Mouse (Mus musculus) gastrocnemius, adult 18-20 months (tissue): Measurements from ENCODE around the gene Slc25a33. TPM values are rescaled to one million over a fixed set of nuclear protein-coding genes. Genes with fewer than 3 reads are reported as not detected.
A peak's percentile ranks its signal among the peaks of the same experiment; 100 is the strongest.

Source experiments
- DNase-seq: peaks from one replicate; pipeline ENCODE4 v3.0.0; 2021; ENCODE audit warnings: low spot score
- total RNA-seq, 2 experiments: library from RNA; stranded (reverse); gene quantifications; 2 replicates each; pipeline ENCODE4 v1.2.3; 2021

The Slc25a33 gene
- total RNA-seq, 2 experiments from 2014 or later = 10.8 to 14.4 TPM

DNA sequence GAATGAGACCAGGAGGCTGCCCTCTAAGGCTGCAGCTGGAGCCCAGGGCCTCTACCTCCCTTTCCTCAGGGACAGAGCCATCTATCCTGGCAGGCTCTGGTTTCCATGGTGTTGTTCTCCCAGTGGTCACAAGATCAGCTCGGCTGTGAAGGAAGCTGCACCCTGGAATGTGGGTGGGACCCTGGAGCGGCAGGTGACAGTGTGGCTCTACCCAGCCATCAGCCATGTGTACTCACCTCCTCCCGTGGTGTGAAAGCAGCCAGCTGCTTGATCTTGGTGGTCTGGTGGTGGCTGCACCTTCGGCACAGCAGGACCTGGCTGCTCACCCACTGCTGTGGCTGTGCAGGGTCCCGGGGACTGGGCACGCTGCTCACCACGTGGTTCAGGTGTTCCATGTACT is 43.2 kb downstream of the Slc25a33 start:
- no peak for DNase-seq

GRCm38 (mm10) chr4:149728810-149729209 is 45.3 kb downstream of the Slc25a33 start:
- no peak for DNase-seq

DNA sequence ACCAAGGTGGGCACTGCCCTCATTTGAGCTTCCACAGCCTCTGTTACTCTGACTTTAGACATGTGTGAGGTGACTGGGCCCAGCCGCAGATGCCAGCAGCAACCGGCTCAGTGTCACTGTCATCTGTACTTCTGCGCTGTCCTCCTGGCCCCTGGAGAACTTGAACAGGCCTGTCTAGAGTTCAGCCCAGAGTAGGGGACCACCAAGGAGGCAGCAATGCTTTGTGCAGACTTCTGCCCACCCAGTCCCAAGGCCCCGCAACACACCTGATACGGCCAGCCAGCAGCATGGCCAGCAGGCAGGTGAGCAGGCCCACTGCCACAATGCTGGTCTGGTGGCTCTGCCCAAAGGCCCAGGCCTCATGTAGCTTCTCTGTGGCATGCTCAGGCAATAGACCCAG is 46.4 kb downstream of the Slc25a33 start:
- DNase-seq = no peak

GRCm38 (mm10) chr4:149725661-149726350 is 48.3 kb downstream of the Slc25a33 start:
- DNase-seq = peak; percentile 62

DNA sequence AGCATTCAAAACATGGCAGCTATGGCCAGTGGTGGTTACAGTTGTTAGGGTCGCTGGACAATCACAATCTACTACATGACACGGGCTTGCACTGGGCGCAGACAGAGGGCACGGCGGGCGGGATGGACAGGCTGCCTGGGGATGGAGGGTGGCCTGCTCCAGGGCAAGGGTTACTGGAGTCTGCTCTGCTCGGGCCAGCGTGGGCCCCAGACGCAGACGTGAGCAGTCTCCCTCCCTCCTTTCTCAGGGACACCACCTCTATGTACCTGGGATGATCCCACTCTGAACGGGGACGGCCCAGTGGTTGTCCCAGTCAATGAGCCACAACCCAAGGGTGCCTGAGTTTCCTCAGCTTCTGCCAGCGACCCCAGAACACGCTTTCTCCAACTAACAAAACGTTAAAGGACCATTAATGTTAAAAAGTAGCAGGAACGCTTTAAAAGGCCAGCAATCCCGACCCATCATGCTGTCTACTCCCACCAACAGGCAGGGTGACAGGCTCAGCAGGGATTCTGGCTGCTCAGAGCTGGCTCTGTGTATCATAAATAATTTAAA is 49.1 kb downstream of the Slc25a33 start:
- no peak for DNase-seq

- DNase-seq = peak; percentile 67
Measured at GRCm38 (mm10) chr4:149723855-149724731, 50.0 kb downstream of the Slc25a33 start.

- no peak for DNase-seq
Measured at GRCm38 (mm10) chr4:149723021-149723390, 51.1 kb downstream of the Slc25a33 start.

GRCm38 (mm10) chr4:149722104-149723020 is 51.7 kb downstream of the Slc25a33 start:
- DNase-seq = no peak

GRCm38 (mm10) chr4:149721163-149721562 is 52.9 kb downstream of the Slc25a33 start:
- DNase-seq = no peak

DNA sequence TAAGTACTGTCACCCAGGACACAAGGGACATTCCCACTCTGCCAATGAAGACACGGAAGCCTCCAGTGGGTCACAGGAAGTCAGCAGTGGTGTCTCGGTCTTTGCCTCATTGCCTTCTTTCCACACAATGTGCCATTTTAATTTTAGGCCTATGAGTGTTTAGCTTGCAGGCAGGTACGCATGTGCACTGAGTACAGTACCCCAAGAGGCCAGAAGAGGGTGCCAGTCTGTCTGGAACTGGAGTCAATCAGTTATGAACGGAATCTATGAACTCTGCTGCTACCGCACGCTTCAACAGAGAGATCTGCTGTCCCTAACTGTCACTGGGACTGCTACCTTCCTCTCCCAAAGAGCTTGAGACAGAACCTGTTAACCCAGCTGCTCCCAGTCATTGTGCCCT is 54.4 kb downstream of the Slc25a33 start:
- DNase-seq = no peak

GRCm38 (mm10) chr4:149714542-149714941 is 59.5 kb downstream of the Slc25a33 start:
- DNase-seq = no peak

GRCm38 (mm10) chr4:149711955-149712354 is 62.1 kb downstream of the Slc25a33 start:
- peak; percentile 54 for DNase-seq

GRCm38 (mm10) chr4:149711485-149711884 is 62.6 kb downstream of the Slc25a33 start:
- DNase-seq = no peak

- peak; percentile 79 for DNase-seq
Measured at GRCm38 (mm10) chr4:149710510-149710909, 63.6 kb downstream of the Slc25a33 start.

DNA sequence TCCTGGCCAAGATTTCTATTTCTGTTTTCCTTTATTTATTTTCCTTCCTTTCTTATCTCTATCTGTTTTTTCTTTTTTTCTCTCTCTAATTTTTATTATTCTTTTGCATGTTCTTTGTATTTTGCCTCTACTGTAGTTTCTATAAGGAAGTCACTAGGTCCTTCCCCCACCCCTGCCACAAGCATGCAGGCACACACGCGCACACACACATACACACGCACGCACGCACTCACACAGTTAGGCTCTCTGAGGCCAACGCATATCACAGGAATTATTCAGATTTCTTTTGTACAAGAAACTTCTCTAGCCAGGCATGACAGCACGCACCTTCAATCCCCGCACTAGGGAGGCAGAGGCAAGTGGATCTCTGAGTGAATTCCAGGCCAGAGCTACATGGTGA is 68.1 kb downstream of the Slc25a33 start:
- DNase-seq = no peak

- no peak for DNase-seq
Measured at GRCm38 (mm10) chr4:149705298-149705697, 68.8 kb downstream of the Slc25a33 start.

DNA sequence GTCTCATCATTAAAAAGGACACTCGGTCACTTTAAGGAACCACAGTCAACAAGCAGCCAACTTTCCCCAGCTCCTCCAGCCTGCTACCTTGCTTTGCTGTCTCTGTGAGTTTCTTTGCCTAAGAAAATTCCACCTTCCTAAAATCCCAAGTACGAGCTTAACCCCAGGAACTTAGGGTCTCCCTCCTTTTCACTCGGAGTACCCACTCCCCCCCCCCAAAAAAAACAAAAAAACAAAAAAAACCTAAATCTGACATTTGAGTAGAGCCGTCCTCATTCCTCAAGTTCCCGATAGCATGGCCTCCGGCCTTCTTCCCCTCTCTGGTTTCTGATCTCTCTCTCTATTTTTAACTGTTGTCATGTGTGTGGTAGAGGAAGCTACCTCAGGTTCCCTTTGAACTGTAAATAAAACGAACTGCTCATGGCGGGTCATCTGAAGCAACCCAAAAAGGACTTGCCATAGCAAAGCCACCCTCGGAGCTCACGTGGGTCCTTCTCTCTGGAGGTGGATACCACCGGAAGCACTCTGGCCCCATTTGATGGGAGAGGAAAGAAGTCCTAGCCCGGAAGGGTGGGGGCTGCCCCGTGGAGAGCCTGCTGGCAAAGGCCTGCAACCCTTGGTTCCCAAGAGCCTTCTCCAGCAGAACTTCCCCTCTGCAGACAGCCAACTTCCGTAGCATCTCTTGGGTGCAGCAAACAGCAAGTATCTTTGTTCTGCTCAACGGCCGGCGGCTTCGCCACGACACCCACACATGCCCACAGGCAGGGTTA is 71.7 kb downstream of the Slc25a33 start, which contains the start of gene Pik3cd:
TSS of gene Pik3cd (minus strand) at position 362 of the 770 bp plus-strand sequence.
- peak; percentile 46 for DNase-seq

DNA sequence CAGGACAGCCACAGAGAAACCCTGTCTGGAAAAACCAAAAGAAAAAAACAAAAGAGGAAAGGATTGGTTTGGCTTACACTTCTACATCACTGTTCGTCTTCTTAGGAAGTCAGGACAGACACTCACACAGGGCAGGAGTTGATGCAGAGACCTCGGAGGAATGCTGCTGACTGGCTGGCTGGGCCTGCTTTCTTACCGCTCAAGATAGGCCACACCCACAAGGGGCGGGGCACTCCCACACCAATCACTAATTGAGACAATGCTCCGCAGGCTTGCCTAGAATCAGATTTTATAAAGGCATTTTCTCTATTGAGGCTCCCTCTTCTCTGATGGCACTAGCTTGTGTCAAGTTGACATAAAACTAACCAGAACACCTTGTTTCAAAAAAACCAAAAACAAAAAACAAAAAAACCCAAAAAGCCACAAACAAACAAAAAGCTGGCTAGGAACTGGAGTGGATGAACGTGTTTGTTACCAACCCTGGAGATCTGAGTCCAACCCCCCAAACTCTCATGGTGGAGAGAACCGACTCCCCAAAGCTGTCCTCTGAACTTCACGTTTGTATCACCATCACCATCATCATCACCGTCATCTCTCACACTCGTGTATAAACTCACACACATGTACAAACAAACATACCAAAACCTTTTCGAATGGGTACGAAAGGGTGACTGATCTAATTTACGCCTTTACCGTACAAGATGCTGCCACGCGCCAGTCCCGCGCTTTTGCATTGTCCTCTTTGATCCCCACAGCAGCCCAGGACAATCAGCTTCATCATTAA is 72.5 kb downstream of the Slc25a33 start:
- DNase-seq = peak; percentile 61

- peak; percentile 58 for DNase-seq
Measured at GRCm38 (mm10) chr4:149699953-149700352, 74.1 kb downstream of the Slc25a33 start.
